Mouse (Mus musculus) lung, postnatal 25 days (tissue): ENCODE results near the gene 4932438H23Rik.

Source experiments
- DNase-seq: peaks from one replicate; pipeline ENCODE4 v3.0.0; 2022; ENCODE audit warnings: low spot score

Gene 4932438H23Rik

DNA sequence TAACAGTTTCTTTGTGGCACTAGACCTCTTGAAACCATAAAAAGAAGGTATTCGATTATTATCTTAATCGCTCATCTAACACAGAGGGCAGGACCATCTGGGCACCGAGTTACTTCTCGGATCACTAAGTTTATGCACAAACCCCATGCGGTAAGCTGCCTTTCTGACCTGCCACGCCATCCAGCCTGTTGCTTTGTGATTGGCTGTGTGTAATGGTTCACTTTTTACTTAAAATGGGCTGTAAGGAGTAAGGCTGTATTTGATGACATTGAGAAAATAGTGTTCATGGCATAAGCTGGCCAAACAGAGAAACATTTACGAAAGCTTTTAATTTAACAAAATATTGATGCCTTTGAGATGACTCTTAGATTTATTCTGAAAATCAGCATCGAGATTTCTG, at the start of gene 4932438H23Rik:
Gene 4932438H23Rik, minus strand, starts transcription at position 101 of the 400 bp plus-strand sequence.
- DNase-seq, result no peak

DNA sequence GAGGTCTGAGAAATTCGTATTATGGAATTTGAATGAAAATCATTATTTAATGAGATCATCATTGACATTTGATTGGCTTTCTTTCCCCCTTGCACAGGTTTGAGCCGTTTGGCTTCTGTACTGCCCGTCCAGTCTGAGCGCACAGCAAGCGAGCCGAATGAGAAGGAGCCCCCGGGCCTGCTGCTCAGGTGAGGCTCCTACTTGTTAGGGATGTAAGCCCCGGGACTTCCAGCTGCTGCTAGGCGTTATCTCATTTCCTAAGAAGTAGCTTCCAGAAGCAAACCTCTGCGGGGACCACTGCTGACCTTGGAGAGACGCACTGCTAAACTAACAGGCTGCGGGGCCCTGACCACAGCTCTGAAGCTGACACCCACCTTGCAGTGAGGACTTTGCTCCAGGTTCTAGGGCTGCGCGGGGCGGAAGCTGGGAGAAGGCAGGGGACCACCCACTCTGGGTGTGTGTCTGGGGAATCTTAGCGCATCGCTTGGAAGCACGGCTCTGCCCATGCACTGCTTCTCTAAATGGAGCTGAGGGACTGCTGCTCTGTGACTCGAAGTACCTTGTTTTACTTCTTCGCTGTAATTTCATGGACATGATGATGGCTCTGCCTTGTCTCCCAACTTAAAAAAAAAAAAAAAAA, 46.2 kb upstream of the 4932438H23Rik start:
- DNase-seq, result no peak

DNA sequence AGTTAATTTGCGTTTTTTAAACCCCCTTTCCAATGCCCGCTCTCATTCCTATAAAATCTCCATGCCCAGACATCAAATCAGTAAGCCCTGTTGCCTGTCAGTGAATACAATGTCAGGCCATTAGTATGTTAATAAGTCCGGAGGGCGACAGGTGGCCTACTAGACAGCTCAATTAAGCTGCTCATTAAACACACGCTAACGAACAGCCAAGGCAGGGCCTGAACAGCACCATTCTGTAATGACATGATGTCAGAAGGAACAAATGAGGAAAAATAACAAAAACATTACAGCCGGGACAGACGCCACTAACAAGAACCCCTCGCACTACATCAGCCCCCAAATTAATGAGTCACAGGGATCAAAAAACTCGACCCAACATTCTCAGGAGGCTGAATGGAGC, 45.5 kb upstream of the 4932438H23Rik start:
- DNase-seq, result no peak

DNA sequence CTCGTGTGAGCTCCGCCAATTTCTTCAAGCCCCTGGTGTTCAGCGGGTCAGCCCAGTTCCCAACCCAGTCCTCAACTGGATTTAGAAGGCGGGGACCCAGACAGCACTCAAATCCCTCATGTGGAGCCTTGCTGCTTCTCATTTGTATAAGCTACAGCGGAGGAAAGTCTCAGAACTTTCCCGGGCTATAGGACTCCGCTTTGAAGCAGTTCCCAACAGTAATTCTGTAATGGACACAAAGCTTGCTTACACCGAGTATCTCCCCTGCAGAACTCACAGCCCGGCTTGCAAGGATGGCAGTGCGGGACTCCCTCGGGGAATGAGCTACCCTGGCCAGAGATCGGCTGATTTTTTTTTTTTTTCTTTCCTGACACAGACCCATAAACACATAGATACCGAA, 45.1 kb upstream of the 4932438H23Rik start:
- DNase-seq, result no peak

DNA sequence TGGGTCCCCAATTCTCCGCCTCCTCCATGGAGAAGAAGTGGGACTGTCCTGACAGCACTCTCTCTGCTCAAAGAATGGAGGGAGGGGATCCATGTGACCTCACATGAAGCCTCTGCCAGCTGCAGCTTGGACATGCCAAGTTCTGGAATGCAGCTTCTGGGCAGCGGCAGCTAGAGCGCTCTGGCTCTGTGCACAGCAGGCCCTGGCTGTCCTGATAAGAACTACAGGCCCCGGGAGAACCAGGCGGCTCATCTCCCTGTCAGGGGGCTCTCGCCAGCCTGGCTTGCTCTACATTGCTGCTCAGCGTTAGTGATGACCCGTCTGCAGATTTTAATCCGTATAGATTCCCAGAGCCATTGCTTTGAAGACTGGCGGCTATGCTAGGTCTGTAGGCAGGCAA, 44.6 kb upstream of the 4932438H23Rik start:
- no peak for DNase-seq

DNA sequence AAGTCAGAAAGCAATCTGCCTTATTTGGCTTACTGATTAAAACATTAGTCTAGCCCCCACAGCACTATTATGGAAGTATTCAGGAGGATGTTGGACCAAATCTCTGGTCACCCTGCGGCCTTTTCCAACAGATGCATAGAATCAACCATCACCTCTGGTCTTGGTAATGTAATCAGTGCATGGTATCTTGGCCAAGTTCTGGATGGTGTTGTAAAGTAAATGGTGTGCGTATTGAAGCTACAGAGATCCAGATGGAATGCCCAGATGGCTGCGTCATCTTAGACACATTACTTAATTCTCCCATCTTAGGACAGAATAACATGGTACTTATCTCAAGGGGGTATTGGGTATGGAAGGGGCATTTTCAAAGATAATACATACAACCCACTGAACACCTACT, 43.8 kb upstream of the 4932438H23Rik start:
- DNase-seq, result no peak

DNA sequence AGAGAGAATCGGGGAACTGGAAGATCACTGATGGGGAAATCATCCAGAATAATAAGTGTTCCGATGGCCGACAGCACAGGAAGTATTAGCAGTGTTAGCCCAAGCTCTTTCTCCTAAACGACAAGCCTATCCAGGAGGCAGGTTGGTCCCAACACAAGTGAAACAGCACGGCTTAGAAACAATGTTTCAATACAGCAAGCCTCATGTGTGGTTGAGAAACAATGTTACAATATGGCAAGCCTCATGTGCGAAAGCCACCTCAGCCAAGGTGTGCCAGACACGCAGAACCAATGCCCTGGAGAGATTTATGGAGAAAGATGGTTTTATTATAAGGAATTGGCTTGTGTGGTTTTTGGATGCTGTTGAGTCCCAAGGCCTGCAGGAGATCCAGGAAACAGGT, 43.2 kb upstream of the 4932438H23Rik start:
- no peak for DNase-seq

DNA sequence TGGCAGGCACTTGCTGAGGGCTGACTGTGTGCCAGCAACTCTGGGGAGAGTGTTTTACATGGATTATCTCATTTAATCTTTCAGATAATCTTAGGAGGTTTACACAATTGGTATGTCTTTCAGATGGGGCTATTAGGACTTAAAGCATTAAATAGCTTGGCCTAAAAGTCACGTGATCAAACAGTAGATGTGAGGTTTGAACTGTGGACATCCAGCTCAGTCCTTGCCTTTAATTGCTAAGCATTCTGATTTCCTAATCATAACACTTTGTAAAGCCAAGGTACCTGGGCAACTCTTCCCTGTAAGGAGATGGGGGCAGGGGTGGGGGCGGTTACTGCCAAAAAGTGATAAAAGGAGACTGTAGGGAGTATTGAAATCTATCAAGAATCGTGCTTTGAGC, 41.7 kb upstream of the 4932438H23Rik start:
- DNase-seq, result no peak

DNA sequence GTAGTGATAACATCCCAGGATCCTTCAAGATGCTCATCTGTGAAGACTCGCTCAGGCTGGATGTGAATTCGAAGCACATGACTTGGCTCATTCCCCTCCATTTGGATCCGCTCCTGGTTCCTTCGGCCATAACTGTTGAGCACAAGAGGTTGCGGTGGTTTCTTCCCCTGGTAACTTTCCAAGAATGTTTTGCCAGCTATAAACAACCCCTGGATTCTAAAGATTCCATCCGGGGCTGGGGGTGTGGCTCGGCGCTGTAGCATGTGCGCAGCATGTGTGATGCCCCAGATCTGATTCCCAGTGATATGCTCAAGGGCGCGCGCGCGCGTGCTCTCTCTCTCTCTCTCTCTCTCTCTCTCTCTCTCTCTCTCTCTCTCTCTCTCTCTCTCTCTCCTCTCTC, 35.0 kb upstream of the 4932438H23Rik start:
- DNase-seq, result no peak

DNA sequence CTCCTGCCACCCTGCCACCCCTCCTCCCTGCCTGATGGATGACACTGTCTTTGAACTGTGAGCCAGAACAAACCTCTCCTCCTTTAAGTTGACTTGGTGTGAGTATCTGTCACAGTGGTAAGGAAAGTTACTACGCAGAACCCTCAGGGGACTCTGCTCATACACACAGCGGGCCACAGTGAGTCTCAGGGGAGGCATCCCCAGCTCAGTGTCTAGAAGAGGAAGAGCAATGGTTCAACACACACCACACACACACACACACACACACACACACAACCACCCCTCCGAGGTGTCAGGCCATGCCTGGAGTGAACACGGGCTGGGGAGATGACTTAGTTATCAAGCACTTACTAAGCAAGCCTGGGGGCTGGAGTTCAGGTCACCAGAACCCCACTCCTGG, 33.5 kb upstream of the 4932438H23Rik start:
- DNase-seq, result no peak

DNA sequence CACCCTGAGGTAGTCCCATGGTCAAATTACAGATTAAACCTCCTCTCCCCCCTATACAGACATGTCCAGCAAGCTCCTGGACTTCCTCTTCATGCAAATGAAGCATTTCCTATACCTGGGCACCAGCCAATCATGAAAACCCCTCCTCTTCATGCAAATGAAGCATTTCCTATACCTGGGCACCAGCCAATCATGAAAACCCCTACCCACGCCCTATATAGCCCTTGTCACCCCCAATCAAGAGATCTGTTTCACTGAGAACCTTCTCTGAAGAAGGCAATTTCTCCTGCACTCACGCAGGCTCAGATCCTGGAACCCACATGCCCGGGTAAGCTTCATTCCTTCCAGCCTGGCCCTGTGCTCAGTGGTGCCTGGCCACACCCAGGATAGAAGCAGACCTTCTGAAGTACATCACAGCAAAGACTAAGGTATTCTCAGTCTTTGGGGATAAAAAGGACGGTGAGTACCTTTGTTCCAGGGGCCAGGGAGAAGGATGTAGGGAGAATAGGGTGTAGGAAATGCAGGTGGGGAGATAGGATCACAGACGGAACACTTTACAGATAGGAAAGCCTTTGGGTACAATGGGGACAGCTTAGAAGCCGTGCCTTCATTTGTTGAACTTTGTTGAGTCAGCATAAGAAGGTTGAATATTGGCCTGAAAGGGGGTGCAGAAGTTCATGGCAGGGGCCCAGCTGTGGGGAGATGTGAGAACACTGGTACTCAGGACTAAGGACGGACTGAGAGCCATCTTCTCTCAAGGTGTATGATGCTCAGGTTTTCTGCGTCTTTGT, 32.0 kb upstream of the 4932438H23Rik start:
- DNase-seq, result no peak

DNA sequence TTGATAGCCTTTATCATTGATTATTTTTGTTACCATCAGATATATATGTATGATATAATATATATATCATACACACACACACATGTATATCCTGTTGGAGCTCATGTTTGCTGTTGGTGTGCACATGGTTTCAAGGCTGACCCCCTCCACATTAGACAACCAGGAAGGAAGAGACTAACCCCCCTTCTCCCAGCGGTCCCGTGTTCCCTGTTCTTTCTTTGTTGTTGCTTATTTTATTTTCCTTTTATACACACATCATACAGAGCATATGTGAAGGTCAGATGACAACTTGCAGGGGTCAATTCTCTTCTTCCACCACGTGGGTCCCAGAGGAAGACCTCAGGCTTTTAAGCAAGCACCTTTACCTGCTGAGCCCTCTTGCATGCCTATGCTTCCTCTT, 29.3 kb upstream of the 4932438H23Rik start:
- DNase-seq, result no peak

DNA sequence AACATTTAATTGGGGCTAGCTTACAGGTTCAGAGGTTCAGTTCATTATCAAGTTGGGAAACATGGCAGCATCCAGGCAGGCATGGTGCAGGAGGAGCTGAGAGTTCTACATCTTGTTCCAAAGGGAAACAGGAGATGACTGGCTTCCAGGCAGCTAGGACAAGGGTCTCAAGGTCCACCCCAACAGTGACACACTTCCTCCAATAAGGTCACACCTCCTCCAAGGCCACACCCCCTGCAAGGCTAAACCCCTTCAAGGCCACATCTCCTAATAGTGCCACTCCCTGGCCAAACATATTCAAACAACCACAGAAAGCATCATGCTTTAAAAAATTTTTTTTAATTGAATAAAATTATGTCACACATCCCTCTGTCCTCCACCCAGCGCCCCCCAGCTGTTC, 28.9 kb upstream of the 4932438H23Rik start:
- DNase-seq, result no peak

DNA sequence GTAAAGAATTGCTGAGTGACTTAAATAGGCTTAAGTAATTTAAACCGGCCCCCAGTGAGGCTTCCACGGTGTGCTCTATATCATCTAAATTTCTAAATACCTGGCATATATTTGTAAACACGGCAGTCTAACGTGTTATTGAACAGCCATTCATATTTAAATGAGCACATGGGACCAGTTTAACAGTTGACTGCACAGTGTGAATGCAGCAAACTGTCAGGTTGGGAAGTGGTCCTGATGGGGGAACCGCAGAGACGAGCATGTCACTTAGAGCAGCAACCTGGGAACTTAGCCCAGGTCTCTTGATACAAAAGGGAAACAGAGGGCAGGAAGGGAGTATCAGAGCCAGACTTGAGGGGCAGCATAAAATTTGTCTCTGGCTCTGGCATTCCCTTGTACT, 25.0 kb upstream of the 4932438H23Rik start:
- DNase-seq, result no peak

DNA sequence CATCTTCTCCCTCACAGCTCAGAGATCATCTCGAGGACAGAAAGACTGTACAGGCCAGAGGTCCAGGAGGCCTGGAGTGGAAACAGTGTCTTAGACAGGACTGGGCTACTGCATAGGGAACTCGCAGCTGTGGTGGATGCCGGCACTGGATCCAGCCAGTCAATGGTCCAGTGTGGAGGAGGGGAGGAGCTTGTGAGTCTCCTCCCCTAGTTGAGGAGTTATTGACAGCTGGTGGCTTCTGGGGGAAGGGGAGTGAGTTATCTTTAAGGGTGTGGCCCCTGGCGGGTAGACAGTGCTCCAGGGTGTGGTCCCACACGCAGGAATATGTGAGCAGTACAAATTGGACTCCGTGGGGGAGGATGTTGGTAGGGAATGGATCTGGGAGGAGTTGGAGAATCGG, 21.8 kb upstream of the 4932438H23Rik start:
- DNase-seq, result no peak

DNA sequence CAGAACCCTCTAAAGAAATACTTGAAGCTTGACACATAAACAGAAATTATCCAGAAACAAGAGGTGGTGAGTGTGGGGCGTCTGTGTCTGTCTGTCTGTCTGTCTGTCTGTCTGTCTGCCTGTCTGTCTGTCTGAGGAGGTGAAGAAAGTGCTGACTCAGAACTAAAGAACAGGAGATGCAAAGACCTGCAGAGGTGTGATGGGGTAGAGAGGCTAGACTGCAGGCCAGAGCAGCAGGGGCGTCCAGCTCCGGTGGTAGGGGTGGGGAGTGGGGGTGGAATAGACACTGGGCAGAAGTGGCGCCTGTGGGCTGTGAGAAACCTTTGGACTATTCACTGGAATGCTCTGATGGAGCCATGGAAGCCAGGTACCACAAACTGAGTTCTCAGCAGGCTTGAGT, 21.1 kb upstream of the 4932438H23Rik start:
- no peak for DNase-seq

DNA sequence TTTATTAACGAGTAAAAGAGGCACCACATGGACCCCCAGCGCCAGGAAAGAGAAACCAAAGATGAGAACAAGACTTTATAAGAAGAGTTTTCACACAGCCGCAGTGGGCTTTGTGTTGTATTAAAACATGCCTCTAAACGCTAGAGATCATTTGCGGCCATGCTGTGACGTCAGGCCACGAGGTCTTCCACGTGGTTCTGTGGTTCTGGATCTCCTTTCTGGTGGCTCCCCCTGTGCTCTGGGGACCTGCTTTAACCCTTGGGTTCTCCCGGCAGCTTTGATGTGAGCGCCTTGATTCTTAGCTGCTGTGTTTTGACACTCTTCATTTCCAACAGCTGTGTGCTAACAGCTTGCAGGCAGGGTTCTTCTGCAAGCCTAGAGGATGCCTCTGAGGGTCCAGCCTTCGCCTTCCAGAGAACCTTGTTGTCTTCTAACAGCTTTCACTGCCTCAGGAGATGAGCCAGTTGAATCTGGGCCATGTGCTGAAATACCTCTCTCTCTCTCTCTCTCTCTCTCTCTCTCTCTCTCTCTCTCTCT, 16.1 kb upstream of the 4932438H23Rik start:
- DNase-seq, result no peak

DNA sequence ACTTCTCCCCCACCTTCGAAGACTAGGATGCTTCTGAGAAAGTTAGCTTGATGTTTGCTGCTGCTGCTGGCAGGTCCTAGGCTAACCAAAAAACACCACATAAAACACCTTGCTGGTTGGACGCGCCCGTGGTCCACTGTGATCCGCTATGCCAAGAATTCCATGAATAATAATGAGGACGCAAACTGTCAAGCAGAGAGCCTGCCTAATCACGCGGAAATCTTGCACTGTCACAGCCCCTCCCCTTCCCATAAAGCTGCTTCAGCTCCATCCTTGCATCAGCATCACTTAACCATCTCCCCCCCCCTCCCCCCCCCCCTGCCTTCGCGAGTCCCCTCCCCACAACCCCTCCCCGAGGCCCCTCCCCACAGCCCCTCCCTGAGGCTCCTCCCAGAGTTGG, 12.7 kb upstream of the 4932438H23Rik start:
- DNase-seq, result no peak

DNA sequence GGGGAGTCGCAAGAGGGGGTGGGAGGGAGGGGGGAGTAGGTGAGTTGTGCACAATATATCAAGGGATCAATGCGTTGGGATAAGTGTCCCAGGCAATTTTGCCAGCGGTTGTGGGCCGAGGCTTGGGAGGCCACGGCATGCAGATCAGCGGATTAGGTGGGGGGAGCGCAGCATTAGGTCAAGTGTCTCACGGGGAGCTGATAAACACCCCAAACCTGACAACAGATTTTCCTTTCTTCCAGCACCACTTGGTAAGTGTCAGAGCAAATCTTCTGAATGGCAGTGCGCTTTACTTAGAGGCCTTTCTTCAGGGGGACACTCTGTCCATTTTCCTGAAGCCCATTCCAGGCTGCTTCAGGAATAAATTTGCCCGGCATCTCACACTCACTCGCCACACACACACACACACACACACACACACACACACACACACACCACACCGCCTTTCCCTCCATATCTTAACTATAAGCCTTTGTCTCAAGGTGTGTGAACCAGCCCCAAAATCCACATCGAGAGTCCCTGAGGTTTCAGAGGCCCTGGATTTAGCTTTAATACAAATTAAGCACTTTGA, 10.6 kb upstream of the 4932438H23Rik start:
- no peak for DNase-seq

DNA sequence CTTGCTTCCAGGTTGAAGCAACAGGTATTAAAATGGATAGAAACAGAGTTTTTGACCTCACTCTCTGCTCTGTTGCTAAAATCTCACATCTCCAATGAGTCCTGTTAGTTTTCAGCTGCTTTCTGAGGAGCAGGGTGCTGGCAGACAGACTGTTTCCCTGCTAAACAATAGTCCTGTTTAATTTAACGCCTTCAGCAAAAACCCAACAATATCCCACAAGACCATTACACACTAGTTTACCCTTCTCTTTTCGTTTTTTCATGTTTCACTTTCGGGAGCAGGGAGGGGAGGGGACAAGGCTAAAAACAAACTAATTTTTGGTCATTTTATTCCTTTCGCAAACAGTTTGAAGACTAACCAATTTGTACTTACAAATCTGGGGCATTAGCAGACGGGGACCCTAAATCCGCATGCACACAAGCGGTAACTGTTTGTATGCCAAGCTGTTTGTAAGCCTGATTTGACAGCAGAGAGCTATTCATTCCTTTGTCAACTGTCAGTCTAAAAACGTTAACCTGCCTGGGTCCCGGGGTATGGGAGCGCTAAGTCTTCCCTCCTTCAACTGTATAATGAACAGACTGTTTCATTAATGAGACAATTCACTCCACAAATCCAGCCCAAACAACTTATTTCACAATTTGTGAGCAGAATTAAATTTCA, 10.0 kb upstream of the 4932438H23Rik start:
- DNase-seq, result no peak

DNA sequence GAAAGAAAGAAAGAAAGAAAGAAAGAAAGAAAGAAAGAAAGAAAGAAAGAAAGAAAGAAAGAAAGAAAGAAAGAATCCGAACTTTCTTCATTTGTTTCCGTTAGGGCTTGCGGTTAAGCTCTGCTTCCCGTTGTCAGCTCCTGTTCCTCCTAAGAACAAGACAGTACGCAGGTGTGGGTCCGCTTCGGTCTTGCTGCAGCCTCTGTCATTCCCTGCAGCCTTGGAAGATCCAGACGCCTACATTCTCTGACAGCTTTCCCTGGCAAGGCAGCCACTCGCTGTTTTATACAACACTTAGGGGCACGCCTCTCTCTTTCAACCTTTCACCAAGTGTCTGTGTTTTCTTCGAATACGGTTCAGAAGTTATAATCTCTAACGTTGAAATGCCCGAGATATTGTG, 8.5 kb upstream of the 4932438H23Rik start:
- DNase-seq, result no peak

DNA sequence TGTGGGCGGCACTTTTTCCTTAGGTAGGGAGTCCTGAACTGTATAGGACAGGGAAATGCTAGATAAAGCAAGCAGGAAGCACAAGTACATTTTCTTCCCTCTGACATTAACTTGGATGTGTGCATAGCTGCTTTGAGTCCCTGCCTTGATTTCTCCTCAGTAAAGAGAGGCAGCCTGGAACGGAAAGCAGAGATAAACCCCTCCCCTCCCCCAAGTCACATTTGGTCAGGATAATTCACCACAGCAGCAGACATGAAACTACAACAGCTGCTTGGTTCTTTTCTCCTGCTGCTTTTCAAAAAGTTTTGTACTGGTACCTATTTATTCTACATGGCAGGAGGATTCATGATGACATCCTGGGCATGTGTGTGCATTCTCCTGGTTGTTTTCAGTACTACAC, 5.6 kb upstream of the 4932438H23Rik start:
- no peak for DNase-seq
